In genomic region chr8:81864318-81864717, GRCm38 (mm10) we compare ENCODE assay signal across 24 mouse cellular contexts.
"Had no signal": no experiment of that assay in that cellular context is flagged by ENCODE, and none has a peak within 500 bp of the region (broad histone marks: within the 10 kb centered on the region; RNA-seq: fewer than 3 reads in every experiment).

No protein-coding gene starts in this region.

- DNase-seq: gastrocnemius, postnatal 10 days; gastrocnemius, postnatal 25 days; heart, adult 11 months; heart, adult 2 months; heart, postnatal 14 days; heart, postnatal 36 days; kidney, adult 11 months; kidney, adult 2 months; kidney, postnatal 10 days; kidney, postnatal 25 days; kidney, postnatal 4 days; liver had no signal

- H3K27ac ChIP-seq: hindbrain, embryonic 13.5 days; hindbrain, embryonic 15.5 days; hindbrain, postnatal 0 days; layer of hippocampus, adult 2 months; left cerebral cortex, adult 2 months; limb, embryonic 10.5 days; limb, embryonic 12.5 days had no signal

- ATAC-seq: hindbrain, postnatal 0 days; intestine, embryonic 16.5 days had no signal

- H3K4me2 ChIP-seq: heart, embryonic 11.5 days; heart, embryonic 13.5 days; heart, embryonic 15.5 days; hindbrain, embryonic 13.5 days; hindbrain, embryonic 15.5 days; limb, embryonic 12.5 days; liver, embryonic 11.5 days had no signal

- H3K27me3 ChIP-seq: heart, embryonic 13.5 days; heart, embryonic 15.5 days; hindbrain, embryonic 13.5 days; hindbrain, embryonic 15.5 days; limb, embryonic 12.5 days had no signal

- H3K9me3 ChIP-seq: heart, embryonic 13.5 days; heart, embryonic 15.5 days; hindbrain, embryonic 13.5 days; hindbrain, embryonic 15.5 days; limb, embryonic 10.5 days; limb, embryonic 12.5 days had no signal

- H3K4me1 ChIP-seq: hindbrain, embryonic 13.5 days; hindbrain, embryonic 15.5 days; limb, embryonic 10.5 days; limb, embryonic 12.5 days had no signal

- H3K36me3 ChIP-seq: heart, embryonic 13.5 days; heart, embryonic 15.5 days; hindbrain, embryonic 13.5 days; hindbrain, embryonic 15.5 days; limb, embryonic 10.5 days; limb, embryonic 12.5 days had no signal

- H3K9ac ChIP-seq: heart, embryonic 13.5 days; heart, embryonic 15.5 days; hindbrain, embryonic 13.5 days; hindbrain, embryonic 15.5 days; limb, embryonic 12.5 days had no signal

- H3K4me3 ChIP-seq: heart, adult 2 months; heart, embryonic 13.5 days; heart, embryonic 15.5 days; hindbrain, embryonic 13.5 days; hindbrain, embryonic 15.5 days; layer of hippocampus, adult 2 months; left cerebral cortex, adult 2 months; limb, embryonic 10.5 days; limb, embryonic 12.5 days had no signal
